ENCODE assay signal across 19 mouse cellular contexts in the genomic region with DNA sequence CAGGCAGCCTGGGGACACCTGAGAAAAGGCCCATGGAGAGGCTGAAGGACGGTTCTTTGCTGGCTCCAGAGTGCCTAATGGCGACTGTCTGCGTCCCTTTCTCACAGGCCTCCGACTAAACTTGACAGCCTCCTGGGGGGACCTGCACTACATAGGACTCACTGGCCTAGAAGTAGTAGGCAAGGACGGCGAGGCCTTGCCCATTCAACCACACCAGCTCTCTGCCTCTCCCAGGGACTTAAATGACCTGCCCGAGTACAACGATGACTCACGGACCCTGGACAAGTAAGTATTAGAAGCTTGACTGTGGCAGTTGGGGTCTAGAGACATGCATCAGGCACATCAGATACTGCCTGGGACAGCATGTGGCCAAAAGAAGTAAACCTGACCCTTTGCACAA.
DNase-seq lines count a peak whose midpoint lies in the region; ATAC-seq and TF ChIP-seq lines count a peak whose summit lies in the region.
"Had no signal": no experiment of that assay in that cellular context is flagged by ENCODE, and none has a peak within 500 bp of the region (broad histone marks: within the 10 kb centered on the region; RNA-seq: fewer than 3 reads in every experiment).

No protein-coding gene starts in this region.

- no peaks in the 10 kb centered on the region for H3K79me2 ChIP-seq in heart, adult 2 months (replicated peaks; ENCODE audit: control insufficient read depth, insufficient read depth, low read length)

- TF ChIP-seq POLR2A in heart, adult 2 months (IDR thresholded peaks at IDR 0.05; ENCODE audit: insufficient read depth, low read depth, low read length) = no peak

- no peak for TF ChIP-seq CTCF in heart, adult 2 months (IDR thresholded peaks at IDR 0.05)

- no peak for TF ChIP-seq EP300 in heart, adult 2 months (IDR thresholded peaks at IDR 0.05; ENCODE audit: insufficient read depth, low read depth, low read length)

- 77% methylated on average over 9 of the region's 9 CpGs for WGBS in heart, embryonic 12.5 days
- 68% methylated on average over 9 of the region's 9 CpGs for WGBS in heart, embryonic 16.5 days
- 88% methylated on average over 9 of the region's 9 CpGs for WGBS in heart, adult 2 months

- ATAC-seq in heart, embryonic 12.5 days (ENCODE audit: insufficient number of reproducible peaks, low FRiP score) = no peak
- ATAC-seq in heart, embryonic 16.5 days (replicated peaks; ENCODE audit: extremely low read depth, insufficient read depth, low FRiP score) = no peak
- ATAC-seq: forebrain, embryonic 14.5 days; intestine, embryonic 15.5 days had no signal

- H3K36me3 ChIP-seq in heart, embryonic 12.5 days = peaks cover 10% of the 10 kb centered on the region
- no peaks in the 10 kb centered on the region for H3K36me3 ChIP-seq in heart, embryonic 16.5 days (ENCODE audit: control insufficient read depth, insufficient read depth)
- H3K36me3 ChIP-seq in heart, adult 2 months (ENCODE audit: control insufficient read depth, insufficient read depth, low read length) = no peaks in the 10 kb centered on the region
- H3K36me3 ChIP-seq: forebrain, embryonic 10.5 days; intestine, embryonic 15.5 days had no signal

- peaks cover 52% of the 10 kb centered on the region for H3K4me1 ChIP-seq in heart, embryonic 12.5 days (replicated peaks)
- H3K4me1 ChIP-seq in heart, embryonic 16.5 days (ENCODE audit: control insufficient read depth, insufficient read depth, low read length) = peaks cover 11% of the 10 kb centered on the region
- H3K4me1 ChIP-seq in heart, adult 2 months (ENCODE audit: control insufficient read depth, insufficient read depth, low read length) = no peaks in the 10 kb centered on the region; the same call in 1 of the 2 replicates
- H3K4me1 ChIP-seq: embryonic facial prominence, embryonic 15.5 days had no signal

- intact Hi-C loops in heart, postnatal 14 days (cut with DNase I) = no loop called here
- intact Hi-C loops in heart, adult 2 months (cut with DNase I) = no loop called here

- H3K27me3 ChIP-seq in heart, embryonic 12.5 days (replicated peaks) = no peaks in the 10 kb centered on the region
- H3K27me3 ChIP-seq in heart, embryonic 16.5 days (ENCODE audit: control insufficient read depth, insufficient read depth, low read length) = no peaks in the 10 kb centered on the region
- H3K27me3 ChIP-seq in heart, adult 2 months (ENCODE audit: control insufficient read depth, insufficient read depth, low read length) = no peaks in the 10 kb centered on the region
- H3K27me3 ChIP-seq: embryonic facial prominence, embryonic 15.5 days; intestine, embryonic 15.5 days had no signal

- peak; percentile 52 for DNase-seq in adrenal gland, adult 8-10 months
- no peak for DNase-seq in adrenal gland, postnatal 4 days (ENCODE audit: low spot score in 2 of 2)
- DNase-seq in heart, postnatal 14 days = no peak
- no peak for DNase-seq in heart, adult 2 months
- DNase-seq in embryo, embryonic 9.5 days (ENCODE audit: extremely low spot score) = no peak
- DNase-seq: cerebellum, adult 2 months; cerebellum, postnatal 10 days; gastrocnemius, adult 2 months; gastrocnemius, postnatal 25 days; kidney, adult 18-20 months had no signal

- no peaks in the 10 kb centered on the region for H3K9me3 ChIP-seq in heart, embryonic 12.5 days (replicated peaks)
- H3K9me3 ChIP-seq in heart, embryonic 16.5 days (replicated peaks; ENCODE audit: control insufficient read depth, low read length) = no peaks in the 10 kb centered on the region
- H3K9me3 ChIP-seq: embryonic facial prominence, embryonic 15.5 days; forebrain, embryonic 10.5 days; hindbrain, embryonic 10.5 days; intestine, embryonic 15.5 days had no signal

- no peak overlapping the region for H3K4me2 ChIP-seq in heart, embryonic 12.5 days
- H3K4me2 ChIP-seq in heart, embryonic 16.5 days (ENCODE audit: low read depth, low read length) = no peak overlapping the region
- H3K4me2 ChIP-seq: embryonic facial prominence, embryonic 15.5 days; hindbrain, embryonic 14.5 days; intestine, embryonic 15.5 days had no signal

- H3K4me3 ChIP-seq in heart, embryonic 12.5 days = no peak overlapping the region
- H3K4me3 ChIP-seq in heart, embryonic 16.5 days (ENCODE audit: low read length) = no peak overlapping the region
- H3K4me3 ChIP-seq in heart, adult 2 months = no peak overlapping the region
- H3K4me3 ChIP-seq: embryonic facial prominence, embryonic 15.5 days; erythroblast, embryonic 14.5 days; forebrain, embryonic 10.5 days; gastrocnemius, adult 2 months; hindbrain, embryonic 10.5 days; intestine, embryonic 15.5 days had no signal

- peak overlapping the region; percentile 69 for H3K27ac ChIP-seq in heart, embryonic 12.5 days (ENCODE audit: poor library complexity, severe bottlenecking)
- H3K27ac ChIP-seq in heart, embryonic 16.5 days (ENCODE audit: low read length) = peak overlapping the region; percentile 4; the same call in 1 of the 2 replicates
- H3K27ac ChIP-seq in heart, adult 2 months = no peak overlapping the region
- H3K27ac ChIP-seq: embryonic facial prominence, embryonic 15.5 days; forebrain, embryonic 10.5 days; gastrocnemius, adult 2 months; hindbrain, embryonic 10.5 days; hindbrain, embryonic 14.5 days; intestine, embryonic 15.5 days had no signal

- 0 out of 2 replicates have a peak overlapping the region, but pooled peaks have one; percentile 13 for H3K9ac ChIP-seq in heart, embryonic 12.5 days
- H3K9ac ChIP-seq in heart, embryonic 16.5 days (ENCODE audit: low read length) = no peak overlapping the region
- H3K9ac ChIP-seq in heart, adult 2 months (ENCODE audit: low read depth, low read length) = no peak overlapping the region
- H3K9ac ChIP-seq: embryonic facial prominence, embryonic 15.5 days; hindbrain, embryonic 14.5 days; intestine, embryonic 15.5 days had no signal
